Mouse (Mus musculus): Measurements from ENCODE around the gene Tcte1. TPM values are rescaled to one million over a fixed set of nuclear protein-coding genes. Genes with fewer than 3 reads are reported as not detected.

Gene Tcte1
- polyA plus RNA-seq, 1 experiment from 2014 or later, result 1.4 TPM

DNA sequence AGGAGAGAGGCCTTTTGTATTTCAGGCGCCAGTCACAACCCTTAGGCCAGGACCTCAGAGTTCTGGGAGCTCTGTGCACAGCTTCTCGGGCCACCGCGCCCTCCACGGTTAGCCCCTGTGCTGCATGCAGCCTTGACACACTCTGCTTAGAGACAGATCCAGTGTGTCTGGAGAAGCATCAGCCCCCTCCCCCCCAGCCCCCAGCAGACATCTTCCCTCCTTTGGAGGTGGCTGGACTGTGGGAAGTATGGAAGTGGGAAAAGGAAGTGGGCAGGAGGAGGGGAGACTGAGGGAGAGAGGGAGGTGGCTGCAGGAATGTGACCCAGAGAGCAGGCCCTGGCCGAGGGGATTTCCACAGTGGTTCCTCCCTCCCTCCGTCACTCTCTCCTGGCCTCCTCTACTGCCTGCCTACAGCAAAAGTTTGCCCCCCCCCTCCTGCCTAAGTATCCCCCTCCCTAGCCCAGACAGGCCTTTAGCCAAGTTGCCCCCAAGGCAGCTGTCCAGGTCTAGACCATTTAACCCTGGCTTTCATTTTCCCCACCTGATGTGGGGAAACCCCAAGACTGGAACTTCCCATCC is 34.1 kb downstream of the Tcte1 start:
- 48% methylated on average over 7 of the region's 7 CpGs for WGBS
- peaks cover 18% of the 10 kb centered on the region for H3K27me3 ChIP-seq
- H3K4me3 ChIP-seq, result no peak overlapping the region
- no peak for ATAC-seq (ENCODE audit: insufficient number of reproducible peaks, insufficient read depth, low FRiP score, low TSS enrichment)
- H3K27ac ChIP-seq, result no peak overlapping the region
- H3K9me3 ChIP-seq, result no peaks in the 10 kb centered on the region
- H3K4me1 ChIP-seq, result peaks cover 14% of the 10 kb centered on the region
- no peaks in the 10 kb centered on the region for H3K36me3 ChIP-seq
- no peak overlapping the region; the same call in 1 of the 2 replicates for H3K4me2 ChIP-seq (replicated peaks)
- H3K9ac ChIP-seq, result peak overlapping the region; percentile 11; the same call in 1 of the 2 replicates

DNA sequence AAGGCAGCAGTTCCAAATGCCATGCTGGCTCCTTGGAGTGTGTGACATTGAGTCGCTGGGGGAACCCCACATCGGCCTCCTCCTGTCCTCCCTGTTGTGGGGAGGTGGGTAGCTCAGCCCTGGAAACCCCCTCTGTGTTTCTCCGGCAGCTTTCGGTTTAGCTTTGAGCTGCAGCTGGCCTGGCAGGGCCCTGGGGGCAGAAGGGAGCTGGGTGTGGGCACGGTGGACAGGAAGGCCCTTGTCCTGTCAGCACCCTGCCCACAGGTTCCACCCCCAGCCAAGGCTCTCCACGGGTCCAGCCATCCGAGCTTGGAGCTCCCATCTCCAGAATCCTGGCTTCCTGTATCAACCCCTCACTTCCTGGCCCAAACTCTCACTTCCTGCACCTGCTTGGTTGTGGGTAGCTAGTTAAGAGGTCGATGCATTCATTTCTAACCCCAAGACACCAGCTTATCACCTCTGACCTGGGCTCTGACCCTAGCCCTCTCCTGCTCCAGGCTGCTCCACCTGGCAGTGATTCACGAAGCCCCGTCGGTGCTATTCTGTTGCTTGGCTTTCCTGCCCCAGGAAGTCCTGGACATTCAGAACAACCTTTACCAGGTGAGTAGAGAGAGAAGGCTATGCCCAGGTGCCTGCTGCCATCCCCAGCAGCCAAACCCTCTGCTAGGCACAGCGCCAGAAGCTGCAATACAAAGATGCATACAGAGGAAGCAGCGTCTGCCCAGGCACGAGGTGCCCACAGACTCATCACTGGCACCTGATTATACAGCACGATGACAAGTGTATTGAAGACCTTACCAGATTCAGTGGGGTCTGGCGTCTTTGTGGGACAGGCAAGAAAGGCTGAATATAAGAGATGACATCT is 35.0 kb downstream of the Tcte1 start:
- H3K4me2 ChIP-seq (replicated peaks), result no peak overlapping the region
- 48% methylated on average over 16 of the region's 16 CpGs for WGBS
- no peak overlapping the region for H3K27ac ChIP-seq
- H3K4me3 ChIP-seq, result no peak overlapping the region
- no peaks in the 10 kb centered on the region for H3K9me3 ChIP-seq
- H3K27me3 ChIP-seq, result peaks cover 15% of the 10 kb centered on the region
- H3K36me3 ChIP-seq, result no peaks in the 10 kb centered on the region
- peaks cover 14% of the 10 kb centered on the region for H3K4me1 ChIP-seq
- no peak for ATAC-seq (ENCODE audit: insufficient number of reproducible peaks, insufficient read depth, low FRiP score, low TSS enrichment)
- no peak overlapping the region; the same call in 1 of the 2 replicates for H3K9ac ChIP-seq

DNA sequence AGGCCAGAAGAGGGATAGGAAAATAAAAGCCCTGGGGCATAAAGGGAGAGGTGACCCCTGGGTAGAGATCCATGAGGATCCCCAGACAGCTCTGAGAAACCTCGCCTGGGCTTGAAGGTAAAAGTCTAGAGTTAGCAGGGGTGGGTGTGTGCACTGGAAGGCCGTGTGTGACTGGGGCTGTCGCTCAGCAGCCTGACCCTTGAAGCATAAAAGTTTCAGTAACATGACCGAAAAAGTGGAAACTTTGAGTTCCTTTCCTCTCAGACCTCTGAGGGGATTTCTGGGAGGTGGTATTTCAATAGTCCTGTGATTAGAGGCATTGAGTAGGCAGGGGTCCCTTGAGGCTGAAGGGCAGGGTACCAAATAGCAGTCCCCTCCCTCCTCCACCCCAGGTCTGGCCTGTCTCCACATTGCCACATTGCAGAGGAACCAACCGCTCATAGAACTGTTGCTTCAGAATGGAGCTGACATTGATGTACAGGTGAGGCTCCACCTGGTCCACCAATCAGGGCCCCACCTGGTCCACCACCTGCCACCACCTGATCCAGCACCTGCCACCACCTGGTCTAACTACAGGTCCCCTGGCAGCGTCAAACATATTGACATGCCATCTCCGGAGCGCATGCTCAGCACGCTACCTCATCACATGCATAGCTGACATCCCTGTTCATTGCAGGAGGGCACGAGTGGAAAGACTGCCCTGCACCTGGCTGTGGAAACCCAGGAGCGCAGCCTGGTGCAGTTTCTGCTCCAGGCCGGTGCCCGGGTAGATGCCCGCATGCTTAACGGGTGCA is 36.7 kb downstream of the Tcte1 start:
- ATAC-seq (ENCODE audit: insufficient number of reproducible peaks, insufficient read depth, low FRiP score, low TSS enrichment), result no peak
- H3K9me3 ChIP-seq, result no peaks in the 10 kb centered on the region
- no peak overlapping the region for H3K4me3 ChIP-seq
- H3K4me2 ChIP-seq (replicated peaks), result no peak overlapping the region
- 83% methylated on average over 15 of the region's 15 CpGs for WGBS
- no peaks in the 10 kb centered on the region for H3K36me3 ChIP-seq
- H3K4me1 ChIP-seq, result peaks cover 19% of the 10 kb centered on the region
- no peak overlapping the region for H3K27ac ChIP-seq
- no peak overlapping the region for H3K9ac ChIP-seq
- peaks cover 15% of the 10 kb centered on the region for H3K27me3 ChIP-seq

DNA sequence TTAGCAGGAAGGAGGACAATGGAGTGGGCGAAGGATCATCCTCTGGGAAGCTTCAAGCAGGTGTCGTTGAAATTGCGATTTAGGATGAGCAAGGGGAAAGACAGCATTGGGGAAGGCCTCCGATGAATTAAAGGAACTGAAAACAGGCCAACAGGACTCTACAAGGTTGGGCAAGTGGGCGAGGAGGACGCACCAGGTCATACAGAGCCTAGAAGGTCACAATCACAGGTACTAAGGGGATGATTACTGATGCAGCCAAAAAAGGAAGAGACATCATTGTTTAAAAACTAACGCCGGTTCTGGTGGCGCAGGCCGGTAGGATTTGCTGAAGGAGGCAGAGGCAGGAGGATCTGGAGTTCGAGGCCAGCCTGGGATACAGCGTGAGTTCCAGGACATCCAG is 40.0 kb downstream of the Tcte1 start:
- peaks cover 14% of the 10 kb centered on the region for H3K4me1 ChIP-seq
- H3K27ac ChIP-seq, result no peak overlapping the region
- no peak for ATAC-seq (ENCODE audit: insufficient number of reproducible peaks, insufficient read depth, low FRiP score, low TSS enrichment)
- H3K9ac ChIP-seq, result no peak overlapping the region
- 75% methylated on average over 12 of the region's 12 CpGs for WGBS
- H3K4me2 ChIP-seq (replicated peaks), result no peak overlapping the region
- no peaks in the 10 kb centered on the region for H3K27me3 ChIP-seq
- H3K9me3 ChIP-seq, result no peaks in the 10 kb centered on the region
- peaks cover 22% of the 10 kb centered on the region for H3K36me3 ChIP-seq
- no peak overlapping the region for H3K4me3 ChIP-seq

DNA sequence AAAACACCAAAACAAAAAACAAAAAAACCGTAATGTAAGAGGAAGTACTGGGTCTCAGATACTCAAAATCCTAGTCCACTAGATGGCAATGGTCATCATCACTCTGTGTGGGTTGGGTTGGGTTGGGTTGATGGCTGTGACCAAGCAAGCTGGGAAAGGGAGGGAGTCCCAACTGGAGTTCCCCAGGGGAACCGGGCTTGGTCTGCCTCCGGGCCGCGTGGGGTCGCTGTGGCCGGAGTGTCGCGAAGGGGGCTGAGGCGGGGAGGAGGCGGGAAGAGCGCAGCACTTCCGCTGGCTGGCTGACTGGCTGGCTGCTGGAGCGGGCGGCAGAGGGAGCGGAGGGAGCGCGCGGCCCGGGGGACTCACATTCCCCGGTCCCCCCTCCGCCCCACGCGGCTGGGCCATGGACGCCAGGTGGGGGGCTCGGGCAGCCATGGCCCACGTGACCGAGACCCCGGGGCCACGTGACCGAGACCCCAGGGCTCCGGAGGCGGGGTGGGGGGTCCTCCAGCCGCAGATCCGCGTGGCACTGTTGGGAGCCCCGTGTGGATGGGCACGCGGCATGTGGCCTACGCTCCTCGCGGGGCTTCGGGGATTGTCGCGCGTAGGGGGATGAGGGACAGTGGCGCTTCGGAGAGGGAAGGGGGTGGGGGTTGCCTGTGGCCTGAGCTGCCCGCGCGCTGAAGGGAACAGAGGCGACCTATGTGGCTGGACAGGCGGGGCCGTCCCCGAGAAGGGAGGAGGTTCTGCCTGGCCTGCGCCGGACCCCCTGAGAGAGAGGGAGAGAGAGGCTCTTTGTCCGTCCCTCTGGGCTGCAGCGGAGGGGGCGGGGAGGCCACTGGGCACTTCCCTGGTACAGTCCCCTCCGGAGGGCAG is 40.7 kb downstream of the Tcte1 start, which contains the start of gene Slc35b2:
Gene Slc35b2 (plus strand): TSS at position 220 of the 876 bp plus-strand sequence.
- 2% methylated on average over 47 of the region's 61 CpGs for WGBS
- Histone ChIP-seq H3K27me3 (no peaks in the 10 kb centered on the region), H3K27ac (peak within 1 kb of the TSS; percentile 77), H3K4me2 (replicated peaks) (peak within 1 kb of the TSS; percentile 96), H3K4me1 (peaks cover 13% of the 10 kb centered on the region), H3K4me3 (peak within 1 kb of the TSS; percentile 87), H3K9me3 (no peaks in the 10 kb centered on the region), H3K9ac (peak within 1 kb of the TSS; percentile 90), H3K36me3 (peaks cover 29% of the 10 kb centered on the region)
- peak; percentile 72 for ATAC-seq (ENCODE audit: insufficient number of reproducible peaks, insufficient read depth, low FRiP score, low TSS enrichment)

DNA sequence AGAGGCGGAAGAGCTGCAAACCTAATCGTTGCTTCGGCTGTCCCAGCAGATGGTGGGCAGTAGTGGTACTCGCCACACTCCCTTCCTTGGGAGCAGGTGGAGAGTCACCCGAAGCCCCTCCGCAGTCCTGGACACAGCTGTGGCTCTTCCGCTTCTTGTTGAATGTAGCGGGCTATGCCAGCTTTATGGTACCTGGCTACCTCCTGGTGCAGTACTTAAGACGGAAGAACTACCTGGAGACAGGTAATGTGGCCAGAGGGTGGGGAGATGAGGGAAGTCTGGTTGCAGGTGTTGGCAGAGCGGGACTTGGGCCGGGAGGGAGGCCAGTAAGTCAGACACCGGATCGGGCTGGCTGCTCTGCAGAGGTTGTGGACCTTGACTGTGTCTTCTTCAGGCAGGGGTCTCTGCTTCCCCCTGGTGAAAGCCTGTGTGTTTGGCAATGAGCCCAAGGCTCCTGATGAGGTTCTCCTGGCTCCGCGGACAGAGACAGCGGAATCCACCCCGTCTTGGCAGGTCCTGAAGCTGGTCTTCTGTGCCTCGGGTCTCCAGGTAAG is 41.4 kb downstream of the Tcte1 start:
- Histone ChIP-seq H3K4me3 (peak overlapping the region; percentile 87), H3K9me3 (no peaks in the 10 kb centered on the region), H3K9ac (peak overlapping the region; percentile 90), H3K36me3 (peaks cover 36% of the 10 kb centered on the region), H3K4me2 (replicated peaks) (peak overlapping the region; percentile 96), H3K27me3 (no peaks in the 10 kb centered on the region), H3K27ac (peak overlapping the region; percentile 77), H3K4me1 (peaks cover 13% of the 10 kb centered on the region)
- WGBS, result 7% methylated on average over 18 of the region's 18 CpGs
- ATAC-seq (ENCODE audit: insufficient number of reproducible peaks, insufficient read depth, low FRiP score, low TSS enrichment), result no peak; the same call in 1 of the 2 replicates

DNA sequence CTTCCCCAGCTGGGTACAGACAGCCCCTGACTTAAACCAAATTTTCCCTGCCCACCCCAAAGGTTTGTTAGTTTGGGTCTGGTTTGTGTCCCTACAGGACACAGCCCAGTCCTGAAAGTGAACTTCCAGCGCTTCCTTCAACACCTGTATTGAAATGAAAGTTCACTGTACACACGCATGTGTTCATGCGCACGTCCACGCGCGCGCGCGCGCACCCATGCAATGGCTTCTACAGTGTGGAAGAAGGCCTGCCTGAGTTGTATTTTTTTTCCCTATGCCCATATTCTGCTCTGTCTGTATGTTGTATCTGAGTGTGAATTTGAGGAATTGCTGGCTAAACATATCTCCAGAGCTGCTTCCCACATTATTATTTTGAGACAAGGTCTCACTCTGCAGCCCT is 41.9 kb downstream of the Tcte1 start:
- Histone ChIP-seq H3K4me1 (peaks cover 13% of the 10 kb centered on the region), H3K27me3 (no peaks in the 10 kb centered on the region), H3K27ac (peak overlapping the region; percentile 77; the same call in 1 of the 2 replicates), H3K36me3 (peaks cover 41% of the 10 kb centered on the region), H3K9ac (peak overlapping the region; percentile 90), H3K4me3 (peak overlapping the region; percentile 87), H3K9me3 (no peaks in the 10 kb centered on the region), H3K4me2 (replicated peaks) (peak overlapping the region; percentile 96)
- ATAC-seq (ENCODE audit: insufficient number of reproducible peaks, insufficient read depth, low FRiP score, low TSS enrichment), result no peak
- 92% methylated on average over 11 of the region's 11 CpGs for WGBS

DNA sequence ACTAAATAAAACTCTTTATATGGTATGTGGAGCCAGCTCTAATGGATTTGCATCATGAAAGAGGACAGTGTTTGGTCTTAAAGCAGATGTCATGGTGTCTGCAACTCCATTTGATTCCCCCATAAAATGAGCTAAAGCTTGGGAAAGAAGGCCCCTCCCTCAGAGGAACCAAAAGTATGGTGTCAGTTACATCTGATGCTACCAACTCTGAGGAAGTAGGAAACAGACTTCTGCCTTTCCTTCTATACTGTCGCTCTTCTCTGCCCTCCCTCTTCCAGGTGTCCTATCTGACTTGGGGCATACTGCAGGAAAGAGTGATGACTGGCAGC is 42.8 kb downstream of the Tcte1 start:
- Histone ChIP-seq H3K27me3 (no peaks in the 10 kb centered on the region), H3K9me3 (no peaks in the 10 kb centered on the region), H3K4me3 (no peak overlapping the region), H3K27ac (peak overlapping the region; percentile 41; the same call in 1 of the 2 replicates), H3K36me3 (peaks cover 50% of the 10 kb centered on the region), H3K9ac (no peak overlapping the region), H3K4me2 (replicated peaks) (no peak overlapping the region), H3K4me1 (peaks cover 18% of the 10 kb centered on the region)
- no peak for ATAC-seq (ENCODE audit: insufficient number of reproducible peaks, insufficient read depth, low FRiP score, low TSS enrichment)
- 75% methylated on average over 1 of the region's 1 CpGs for WGBS

DNA sequence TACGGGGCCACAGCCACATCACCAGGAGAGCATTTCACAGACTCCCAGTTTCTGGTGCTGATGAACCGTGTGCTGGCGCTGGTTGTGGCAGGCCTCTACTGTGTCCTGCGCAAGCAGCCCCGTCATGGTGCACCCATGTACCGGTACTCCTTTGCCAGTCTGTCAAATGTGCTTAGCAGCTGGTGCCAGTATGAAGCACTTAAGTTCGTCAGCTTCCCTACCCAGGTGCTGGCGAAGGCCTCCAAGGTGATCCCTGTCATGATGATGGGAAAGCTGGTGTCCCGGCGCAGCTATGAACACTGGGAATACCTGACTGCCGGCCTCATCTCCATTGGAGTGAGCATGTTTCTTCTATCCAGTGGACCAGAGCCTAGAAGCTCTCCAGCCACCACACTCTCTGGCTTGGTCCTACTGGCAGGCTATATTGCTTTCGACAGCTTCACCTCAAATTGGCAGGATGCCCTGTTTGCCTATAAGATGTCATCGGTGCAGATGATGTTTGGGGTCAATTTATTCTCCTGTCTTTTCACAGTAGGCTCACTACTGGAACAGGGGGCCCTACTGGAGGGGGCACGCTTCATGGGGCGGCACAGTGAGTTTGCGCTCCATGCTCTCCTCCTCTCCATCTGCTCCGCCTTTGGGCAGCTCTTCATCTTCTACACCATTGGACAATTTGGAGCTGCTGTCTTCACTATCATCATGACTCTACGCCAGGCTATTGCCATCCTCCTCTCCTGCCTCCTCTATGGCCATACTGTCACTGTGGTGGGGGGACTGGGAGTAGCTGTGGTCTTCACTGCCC is 43.3 kb downstream of the Tcte1 start:
- H3K9ac ChIP-seq, result no peak overlapping the region
- peak overlapping the region; percentile 46; the same call in 1 of the 2 replicates for H3K27ac ChIP-seq
- 69% methylated on average over 18 of the region's 18 CpGs for WGBS

DNA sequence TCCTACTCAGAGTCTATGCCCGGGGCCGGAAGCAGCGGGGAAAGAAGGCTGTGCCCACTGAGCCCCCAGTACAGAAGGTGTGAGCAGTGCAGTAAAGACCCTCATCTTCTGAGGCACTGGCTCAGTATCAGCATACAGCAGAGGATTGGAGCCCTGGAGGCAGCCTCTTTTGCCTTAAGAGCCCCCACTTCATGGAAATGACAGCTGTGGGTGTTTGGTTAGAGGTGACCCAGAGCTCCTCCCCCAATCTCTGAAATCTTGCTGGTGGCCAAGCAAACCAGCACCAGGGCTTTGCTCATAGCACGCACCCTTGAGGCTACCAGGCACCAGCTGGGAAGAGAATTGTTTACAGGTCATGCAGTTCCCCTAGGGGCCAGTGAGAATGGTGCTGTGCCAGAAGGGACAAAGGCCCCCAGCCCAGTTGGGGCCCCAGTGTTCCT is 43.9 kb downstream of the Tcte1 start:
- H3K4me2 ChIP-seq (replicated peaks), result no peak overlapping the region
- H3K27ac ChIP-seq, result 0 out of 2 replicates have a peak overlapping the region, but pooled peaks have one; percentile 46
- 36% methylated on average over 4 of the region's 4 CpGs for WGBS
- H3K36me3 ChIP-seq, result peaks cover 58% of the 10 kb centered on the region
- no peaks in the 10 kb centered on the region for H3K9me3 ChIP-seq
- H3K4me1 ChIP-seq, result peaks cover 28% of the 10 kb centered on the region
- H3K9ac ChIP-seq, result no peak overlapping the region
- ATAC-seq (ENCODE audit: insufficient number of reproducible peaks, insufficient read depth, low FRiP score, low TSS enrichment), result no peak
- no peaks in the 10 kb centered on the region for H3K27me3 ChIP-seq
- no peak overlapping the region for H3K4me3 ChIP-seq

More for the DNA sequence above, 43.3 kb downstream of the Tcte1 start:
- no peak overlapping the region for H3K4me3 ChIP-seq
- no peak overlapping the region for H3K4me2 ChIP-seq (replicated peaks)
- no peaks in the 10 kb centered on the region for H3K9me3 ChIP-seq
- no peaks in the 10 kb centered on the region for H3K27me3 ChIP-seq
- H3K4me1 ChIP-seq, result peaks cover 24% of the 10 kb centered on the region
- H3K36me3 ChIP-seq, result peaks cover 55% of the 10 kb centered on the region
- no peak for ATAC-seq (ENCODE audit: insufficient number of reproducible peaks, insufficient read depth, low FRiP score, low TSS enrichment)
